In the genomic region with DNA sequence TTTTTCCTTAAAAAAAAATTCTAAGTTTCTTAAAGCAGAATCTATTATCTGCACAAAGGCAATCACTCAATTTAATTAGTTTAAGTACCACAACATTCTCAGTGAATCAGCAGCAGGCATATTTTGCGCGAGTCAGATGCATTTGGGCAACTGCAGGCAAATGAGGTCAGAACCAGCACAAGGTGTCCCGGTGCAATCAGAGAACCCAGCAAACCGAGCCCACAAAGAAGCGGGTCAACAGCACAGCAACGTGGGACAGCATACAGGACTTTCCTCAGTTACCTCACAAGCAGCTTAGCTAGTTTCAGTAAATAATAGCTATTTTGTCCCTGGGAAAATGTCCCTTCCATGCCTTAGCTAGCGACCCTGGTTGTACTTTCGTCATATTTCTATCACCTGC, we compare ENCODE assay signal across 11 mouse cellular contexts. TPM values are rescaled to one million over a fixed set of nuclear protein-coding genes. Genes with fewer than 3 reads are reported as not detected.
DNase-seq lines count a peak whose midpoint lies in the region; ATAC-seq and TF ChIP-seq lines count a peak whose summit lies in the region.
"Had no signal": no experiment of that assay in that cellular context is flagged by ENCODE, and none has a peak within 500 bp of the region (broad histone marks: within the 10 kb centered on the region; RNA-seq: fewer than 3 reads in every experiment).

No protein-coding gene starts in this region.

- no peak for TF ChIP-seq POLR2A in CH12.LX (IDR thresholded peaks at IDR 0.05; ENCODE audit: low read depth, low read length)

- no peak for ATAC-seq in kidney, embryonic 14.5 days (ENCODE audit: low FRiP score, low TSS enrichment)
- no peak for ATAC-seq in erythroid progenitor cell, adult 5-6 weeks (replicated peaks; ENCODE audit: low FRiP score, poor library complexity, severe bottlenecking)
- ATAC-seq: midbrain, embryonic 15.5 days had no signal

- H3K27ac ChIP-seq in kidney, embryonic 14.5 days (ENCODE audit: low read depth, low read length) = no peak overlapping the region
- no peak overlapping the region for H3K27ac ChIP-seq in CH12.LX (ENCODE audit: insufficient read depth, low read depth)
- H3K27ac ChIP-seq: embryonic facial prominence, embryonic 12.5 days; midbrain, embryonic 15.5 days had no signal

- intact Hi-C loops in heart, postnatal 14 days (cut with DNase I) = loop anchor here (2.0 to 5.0 kb wide), 2 partner anchors 26 to 59 kb away; no protein-coding TSS in a partner anchor

- H3K4me3 ChIP-seq in kidney, embryonic 14.5 days (ENCODE audit: low read length) = 0 out of 2 replicates have a peak overlapping the region, but pooled peaks have one; percentile 32
- peak overlapping the region in 1 of 3 experiments; percentile 2 for H3K4me3 ChIP-seq in CH12.LX (replicated peaks in 1 of 3; ENCODE audit: low read depth in 2 of 3, low read length in 2 of 3, poor library complexity in 1 of 3)

- dilution Hi-C loops in CH12.LX (cut with MboI; ENCODE audit: extremely low pct_ligation_motif_present, extremely low pct_unique_long_range_greater_than_20kb, low sequenced_read_pairs) = no loop called here

- no peaks in the 10 kb centered on the region for H3K36me3 ChIP-seq in kidney, embryonic 14.5 days (ENCODE audit: control insufficient read depth, insufficient read depth, low read length)
- no peaks in the 10 kb centered on the region for H3K36me3 ChIP-seq in CH12.LX (replicated peaks in 1 of 2; ENCODE audit: control insufficient read depth in 1 of 2, insufficient read depth in 1 of 2, low read length in 1 of 2)
- H3K36me3 ChIP-seq: embryonic facial prominence, embryonic 12.5 days; midbrain, embryonic 15.5 days had no signal

- no peak for TF ChIP-seq RAD21 in CH12.LX (IDR thresholded peaks at IDR 0.05; ENCODE audit: low read depth, low read length)

- TF ChIP-seq CTCF in CH12.LX (conservative IDR thresholded peaks at IDR 0.05 in 1 of 2, IDR thresholded peaks at IDR 0.05 in 1 of 2; ENCODE audit: low read depth in 2 of 2, low read length in 2 of 2) = no peak

- H3K4me2 ChIP-seq in kidney, embryonic 14.5 days (replicated peaks; ENCODE audit: low read depth, low read length) = peak overlapping the region; percentile 64
- peak overlapping the region; percentile 97 for H3K4me2 ChIP-seq in CH12.LX (ENCODE audit: insufficient read depth, low read depth, poor library complexity, severe bottlenecking)

- H3K4me1 ChIP-seq in kidney, embryonic 14.5 days (ENCODE audit: control insufficient read depth, insufficient read depth, low read length) = no peaks in the 10 kb centered on the region
- peaks cover 2 to 3% of the 10 kb centered on the region in 2 experiments; a peak in 1 of 4 replicates for H3K4me1 ChIP-seq in CH12.LX (ENCODE audit: control insufficient read depth in 1 of 2, insufficient read depth in 2 of 2)
- H3K4me1 ChIP-seq: embryonic facial prominence, embryonic 12.5 days had no signal

- WGBS in kidney, embryonic 14.5 days = 52% methylated on average over 8 of the region's 8 CpGs

- no peak overlapping the region for H3K9ac ChIP-seq in kidney, embryonic 14.5 days (ENCODE audit: low read depth, low read length)
- no peak overlapping the region for H3K9ac ChIP-seq in CH12.LX (ENCODE audit: insufficient read depth, low read depth)
- H3K9ac ChIP-seq: midbrain, embryonic 15.5 days had no signal

- DNase-seq in kidney, adult 11 months = no peak
- no peak for DNase-seq in CH12.LX (ENCODE audit: extremely low read depth)
- peak; percentile 63 for DNase-seq in adrenal gland, postnatal 14 days
- DNase-seq in heart, postnatal 14 days = peak; percentile 43 to 49
- no peak for DNase-seq in T-cell, adult 2 months (ENCODE audit: low spot score)
- no peak for DNase-seq in layer of hippocampus, postnatal 14 days (ENCODE audit: low spot score in 2 of 2)
- DNase-seq: thymus, postnatal 4 days had no signal

- TF ChIP-seq EP300 in CH12.LX (IDR thresholded peaks at IDR 0.05; ENCODE audit: low read length) = no peak

- no peaks in the 10 kb centered on the region for H3K27me3 ChIP-seq in kidney, embryonic 14.5 days (ENCODE audit: control insufficient read depth, insufficient read depth, low read length)
- no peaks in the 10 kb centered on the region for H3K27me3 ChIP-seq in CH12.LX (replicated peaks)
- H3K27me3 ChIP-seq: embryonic facial prominence, embryonic 12.5 days; midbrain, embryonic 15.5 days had no signal

- H3K9me3 ChIP-seq in kidney, embryonic 14.5 days (ENCODE audit: control insufficient read depth, low read length) = no peaks in the 10 kb centered on the region
- no peaks in the 10 kb centered on the region for H3K9me3 ChIP-seq in CH12.LX (replicated peaks; ENCODE audit: low read length)
- H3K9me3 ChIP-seq: embryonic facial prominence, embryonic 12.5 days; midbrain, embryonic 15.5 days had no signal

- no peaks in the 10 kb centered on the region for H3K79me2 ChIP-seq in CH12.LX (replicated peaks; ENCODE audit: control insufficient read depth, extremely low read depth, insufficient read depth, poor library complexity, severe bottlenecking)

- in situ Hi-C loops in CH12.LX (cut with MboI; ENCODE audit: low pct_ligation_motif_present, low pct_unique_long_range_greater_than_20kb, low sequenced_read_pairs) = loop anchor here (25.0 kb wide), 1 partner anchor 89 kb away; no protein-coding TSS in a partner anchor

TF ChIP-seq in CH12.LX, 34 proteins besides CTCF, POLR2A, EP300 and RAD21:
- TF ChIP-seq MXI1 (IDR thresholded peaks at IDR 0.05; ENCODE audit: low read depth, low read length) (no peak), BHLHE40 (IDR thresholded peaks at IDR 0.05; ENCODE audit: low read depth, low read length) (no peak), E2F4 (IDR thresholded peaks at IDR 0.05; ENCODE audit: insufficient replicate concordance, low read depth, low read length) (no peak), SMC3 (IDR thresholded peaks at IDR 0.05; ENCODE audit: low read depth, low read length) (no peak), IRF4 (IDR thresholded peaks at IDR 0.05; ENCODE audit: low read depth, low read length) (no peak), POLR2AphosphoS2 (IDR thresholded peaks at IDR 0.05; ENCODE audit: low read depth, low read length) (no peak), JUN (IDR thresholded peaks at IDR 0.05; ENCODE audit: insufficient read depth, low read depth, low read length) (no peak), JUND (conservative IDR thresholded peaks at IDR 0.05; ENCODE audit: low read depth, low read length) (no peak)

RNA-seq across cellular contexts. Expression of a gene that starts 35.9 kb away (rescaled TPM):
- 1.9 and 4.5 TPM in 2 replicates for polyA plus RNA-seq in kidney, embryonic 14.5 days (2014; fragmentation: Nextera tagmentation; extraction: Ambion mirVana)
- 0.50 and 1.5 TPM in 2 replicates for total RNA-seq in CH12.LX (2012; rRNA removed)
- total RNA-seq in CH12.LX (2014; rRNA removed) = 0.24 and 0.71 TPM in 2 replicates
- 1.3 and 1.4 TPM in 2 replicates for polyA plus RNA-seq in CH12.LX (2012; ENCODE audit: insufficient read length, low read depth)
- total RNA-seq in adrenal gland, postnatal 14 days (2021) = 51.9 and 57.7 TPM in 2 replicates
- 100 to 1,000 TPM; 117 to 120 TPM for total RNA-seq in heart, postnatal 14 days (2021)
- total RNA-seq in erythroid progenitor cell, adult 5-6 weeks (2015; ENCODE audit: low replicate concordance) = not detected in 2 replicates
- not detected in 2 replicates for total RNA-seq in erythroid progenitor cell, adult 5-6 weeks (2017; ENCODE audit: low replicate concordance)
- 10 to 100 TPM; 13.6 to 15.5 TPM for total RNA-seq in layer of hippocampus, postnatal 14 days (2021)

Comparison
In these comparisons a context has a peak if more than half of its experiments do, and no peak if none do; other contexts are left out.
1. DNase-seq: peak in adrenal gland, postnatal 14 days (single experiment) and heart, postnatal 14 days (2 of 2); none in kidney, adult 11 months (single experiment), CH12.LX (single experiment), T-cell, adult 2 months (single experiment) and layer of hippocampus, postnatal 14 days (0 of 2).
2. RNA of a gene that starts 35.9 kb away (total RNA-seq): 117 to 120 TPM in heart, postnatal 14 days, 51.9 to 57.7 TPM in adrenal gland, postnatal 14 days and 13.6 to 15.5 TPM in layer of hippocampus, postnatal 14 days; 0.24 to 1.5 TPM in CH12.LX and not detected in erythroid progenitor cell, adult 5-6 weeks; every median in the first group is over 4 times any median in the second.